Comparison of ENCODE assay signal across 9 mouse cellular contexts in genomic region chr11:59758191-59758985, GRCm38 (mm10). TPM values are rescaled to one million over a fixed set of nuclear protein-coding genes. Genes with fewer than 3 reads are reported as not detected.
DNase-seq lines count a peak whose midpoint lies in the region; ATAC-seq and TF ChIP-seq lines count a peak whose summit lies in the region.
"Had no signal": no experiment of that assay in that cellular context is flagged by ENCODE, and none has a peak within 500 bp of the region (broad histone marks: within the 10 kb centered on the region; RNA-seq: fewer than 3 reads in every experiment).

No protein-coding gene starts in this region.

- H3K4me3 ChIP-seq in forebrain, postnatal 0 days (ENCODE audit: low read depth, low read length), result no peak overlapping the region
- no peak overlapping the region for H3K4me3 ChIP-seq in forebrain, embryonic 15.5 days
- H3K4me3 ChIP-seq in heart, embryonic 15.5 days, result no peak overlapping the region

- H3K27me3 ChIP-seq in forebrain, postnatal 0 days (ENCODE audit: insufficient read depth, low read length), result no peaks in the 10 kb centered on the region
- no peaks in the 10 kb centered on the region for H3K27me3 ChIP-seq in forebrain, embryonic 15.5 days
- H3K27me3 ChIP-seq in heart, embryonic 15.5 days, result no peaks in the 10 kb centered on the region

- H3K27ac ChIP-seq in forebrain, postnatal 0 days (ENCODE audit: low read depth, low read length), result 0 out of 2 replicates have a peak overlapping the region, but pooled peaks have one; percentile 29
- H3K27ac ChIP-seq in forebrain, embryonic 15.5 days (replicated peaks), result no peak overlapping the region; the same call in 1 of the 2 replicates
- H3K27ac ChIP-seq in heart, embryonic 15.5 days, result peak overlapping the region; percentile 80

- H3K4me2 ChIP-seq in forebrain, postnatal 0 days (ENCODE audit: low read depth), result no peak overlapping the region
- no peak overlapping the region for H3K4me2 ChIP-seq in forebrain, embryonic 15.5 days (replicated peaks)
- H3K4me2 ChIP-seq in heart, embryonic 15.5 days, result 0 out of 2 replicates have a peak overlapping the region, but pooled peaks have one; percentile 17

- H3K9ac ChIP-seq in forebrain, postnatal 0 days, result no peak overlapping the region
- H3K9ac ChIP-seq in forebrain, embryonic 15.5 days (replicated peaks), result no peak overlapping the region
- H3K9ac ChIP-seq in heart, embryonic 15.5 days, result 0 out of 2 replicates have a peak overlapping the region, but pooled peaks have one; percentile 9

- ATAC-seq in forebrain, postnatal 0 days, result 0 out of 2 replicates have a peak, but pooled peaks have one; percentile 14
- ATAC-seq in forebrain, embryonic 15.5 days (replicated peaks), result no peak
- no peak for ATAC-seq in heart, embryonic 15.5 days (replicated peaks; ENCODE audit: insufficient number of reproducible peaks, insufficient read depth, low FRiP score, low read depth)
- no peak for ATAC-seq in megakaryocyte-erythroid progenitor cell, adult 5-6 weeks (replicated peaks; ENCODE audit: low FRiP score, low TSS enrichment, poor library complexity, severe bottlenecking)

- peaks cover 85% of the 10 kb centered on the region for H3K36me3 ChIP-seq in forebrain, postnatal 0 days (ENCODE audit: insufficient read depth)
- peaks cover 91% of the 10 kb centered on the region for H3K36me3 ChIP-seq in forebrain, embryonic 15.5 days
- H3K36me3 ChIP-seq in heart, embryonic 15.5 days, result peaks cover 80% of the 10 kb centered on the region

- H3K9me3 ChIP-seq in forebrain, postnatal 0 days (ENCODE audit: low read length), result no peaks in the 10 kb centered on the region
- no peaks in the 10 kb centered on the region for H3K9me3 ChIP-seq in forebrain, embryonic 15.5 days
- no peaks in the 10 kb centered on the region for H3K9me3 ChIP-seq in heart, embryonic 15.5 days (replicated peaks)

- WGBS in forebrain, postnatal 0 days, result 89% methylated on average over 9 of the region's 9 CpGs
- WGBS in forebrain, embryonic 15.5 days, result 92% methylated on average over 9 of the region's 9 CpGs
- WGBS in heart, embryonic 15.5 days, result 64% methylated on average over 9 of the region's 9 CpGs

- H3K4me1 ChIP-seq in forebrain, postnatal 0 days (ENCODE audit: insufficient read depth), result no peaks in the 10 kb centered on the region
- no peaks in the 10 kb centered on the region for H3K4me1 ChIP-seq in forebrain, embryonic 15.5 days
- H3K4me1 ChIP-seq in heart, embryonic 15.5 days (replicated peaks), result peaks cover 26% of the 10 kb centered on the region

- no peak for DNase-seq in forebrain, postnatal 0 days
- DNase-seq in kidney, postnatal 14 days, result peak; percentile 32
- DNase-seq in kidney, adult 18-20 months, result no peak
- DNase-seq in cerebellum, adult 18-20 months, result peak; percentile 53
- no peak for DNase-seq in right cerebral cortex, postnatal 36 days (ENCODE audit: low spot score in 2 of 2)
- DNase-seq: liver had no signal

- TF ChIP-seq CTCF in forebrain, postnatal 0 days (IDR thresholded peaks at IDR 0.05; ENCODE audit: low read depth), result no peak

RNA-seq across cellular contexts. Expression of gene Pld6, which starts 29.1 kb away (rescaled TPM):
- 0.92 and 6.0 TPM in 2 replicates for total RNA-seq in forebrain, postnatal 0 days (2014; rRNA removed)
- polyA plus RNA-seq in forebrain, postnatal 0 days (2015; fragmentation: Nextera tagmentation; extraction: Ambion mirVana), result 6.8 and 12.1 TPM in 2 replicates
- 3.6 and 4.0 TPM in 2 replicates for polyA plus RNA-seq in forebrain, embryonic 15.5 days (2015; fragmentation: Nextera tagmentation; extraction: Ambion mirVana)
- 3.4 and 4.9 TPM in 2 replicates for polyA plus RNA-seq in heart, embryonic 15.5 days (2015; fragmentation: Nextera tagmentation; extraction: Ambion mirVana)
- total RNA-seq in megakaryocyte-erythroid progenitor cell, adult 5-6 weeks (2014; fragmentation: Nextera tagmentation), result 2.6 and 2.8 TPM in 2 replicates
- 1.4 and 2.1 TPM in 2 replicates for total RNA-seq in megakaryocyte-erythroid progenitor cell, adult 5-6 weeks (2017)

RNA-seq across cellular contexts. Expression of gene Flcn, which starts 51.4 kb away (rescaled TPM):
- 33.7 and 36.9 TPM in 2 replicates for total RNA-seq in forebrain, postnatal 0 days (2014; rRNA removed)
- 25.0 and 31.4 TPM in 2 replicates for polyA plus RNA-seq in forebrain, postnatal 0 days (2015; fragmentation: Nextera tagmentation; extraction: Ambion mirVana)
- 44.6 and 45.9 TPM in 2 replicates for polyA plus RNA-seq in forebrain, embryonic 15.5 days (2015; fragmentation: Nextera tagmentation; extraction: Ambion mirVana)
- polyA plus RNA-seq in heart, embryonic 15.5 days (2015; fragmentation: Nextera tagmentation; extraction: Ambion mirVana), result 32.6 and 36.9 TPM in 2 replicates
- total RNA-seq in megakaryocyte-erythroid progenitor cell, adult 5-6 weeks (2014; fragmentation: Nextera tagmentation), result 25.4 and 31.1 TPM in 2 replicates
- total RNA-seq in megakaryocyte-erythroid progenitor cell, adult 5-6 weeks (2017), result 17.0 and 21.1 TPM in 2 replicates

Comparison
In these comparisons a context has a peak if more than half of its experiments do, and no peak if none do; other contexts are left out.
1. DNase-seq: peak in kidney, postnatal 14 days (single experiment) and cerebellum, adult 18-20 months (2 of 2); none in forebrain, postnatal 0 days (single experiment), kidney, adult 18-20 months (single experiment) and right cerebral cortex, postnatal 36 days (0 of 2).